Mouse (Mus musculus) gastrocnemius, adult 18-20 months (tissue): ENCODE measurements at regions not wholly inside any gene's neighbourhood (a gene's known extent, or its start where the extent isn't known, plus 50 kb on each side); places are given as distances from the start of the nearest gene placed in this dataset.
A peak's percentile ranks its signal among the peaks of the same experiment; 100 is the strongest.

ENCODE experiments used
- DNase-seq: peaks from one replicate; pipeline ENCODE4 v3.0.0; 2021; ENCODE audit warnings: low spot score

DNA sequence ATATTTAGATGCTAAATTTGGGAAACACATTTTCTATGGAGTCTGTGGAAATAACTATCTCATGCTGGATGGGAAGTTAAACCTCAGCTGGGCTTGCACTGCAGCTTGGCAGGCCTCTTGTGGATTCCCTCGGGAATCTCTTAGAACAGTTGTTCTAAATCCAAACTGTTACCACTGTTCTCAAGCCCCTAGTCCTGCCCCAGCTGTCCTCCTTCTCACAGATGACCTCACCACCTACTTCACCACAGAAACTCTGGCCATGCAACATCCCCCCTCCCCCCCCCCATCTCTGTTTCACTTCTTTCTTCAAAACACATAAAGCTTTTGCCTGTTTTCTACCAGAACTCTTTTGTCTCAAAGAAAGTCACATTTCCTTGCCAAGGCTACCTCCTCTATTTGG, 136.6 kb upstream of the Wdr44 start:
- DNase-seq: peak; percentile 40

DNA sequence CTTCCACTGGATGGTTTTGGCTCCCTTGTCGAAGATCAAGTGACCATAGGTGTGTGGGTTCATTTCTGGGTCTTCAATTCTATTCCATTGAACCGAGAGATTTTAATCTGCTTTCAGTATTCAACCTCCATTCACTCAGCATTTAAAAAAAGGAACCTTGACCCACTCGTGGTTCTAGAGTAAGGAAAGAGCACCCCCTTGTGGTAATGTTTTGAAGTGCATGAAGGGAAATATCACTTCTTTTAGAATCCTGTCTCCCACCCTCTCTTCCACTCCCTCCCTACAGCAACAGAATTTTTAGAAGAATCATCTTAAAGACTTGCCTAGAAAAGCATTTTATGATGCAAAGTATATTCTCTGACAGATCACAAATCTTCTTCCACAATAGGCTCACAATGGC, 127.3 kb upstream of the Wdr44 start:
- peak; percentile 36 for DNase-seq
